Mouse (Mus musculus): ENCODE results near the gene Sp3. TPM values are rescaled to one million over a fixed set of nuclear protein-coding genes. Genes with fewer than 3 reads are reported as not detected.

Gene Sp3
- total and polyA plus RNA-seq, 2 experiments from 2014 or later, result 28.3 to 62.1 TPM

- Histone ChIP-seq H3K4me1 (ENCODE audit: control insufficient read depth, insufficient read depth) (no peaks in the 10 kb centered on the region), H3K36me3 (replicated peaks; ENCODE audit: control insufficient read depth, insufficient read depth, low read length) (peaks cover 21% of the 10 kb centered on the region), H3K4me3 (ENCODE audit: low read depth, low read length) (no peak overlapping the region), H3K27ac (ENCODE audit: low read depth) (no peak overlapping the region), H3K4me2 (ENCODE audit: low read depth, low read length) (no peak overlapping the region), H3K9ac (replicated peaks; ENCODE audit: low read depth, low read length) (no peak overlapping the region), H3K27me3 (ENCODE audit: control insufficient read depth, insufficient read depth, low read length) (no peaks in the 10 kb centered on the region), H3K9me3 (replicated peaks; ENCODE audit: control insufficient read depth, low read length) (no peaks in the 10 kb centered on the region)
- ATAC-seq (ENCODE audit: insufficient read depth, low read depth) (no peak), DNase-seq (ENCODE audit: low spot score) (no peak)
- 83% methylated on average over 2 of the region's 2 CpGs for whole genome bisulfite sequencing
- TF ChIP-seq EP300 (IDR thresholded peaks at IDR 0.05; ENCODE audit: low read depth) (no peak), CTCF (IDR thresholded peaks at IDR 0.05; ENCODE audit: low read depth) (no peak)
These were observed 14.8 kb downstream of the Sp3 start for GRCm38 (mm10) chr2:72965450-72965849.

GRCm38 (mm10) chr2:72956415-72956814 lies 23.8 kb downstream of the Sp3 start:
- Histone ChIP-seq H3K4me2 (ENCODE audit: low read depth, low read length) (no peak overlapping the region), H3K4me3 (ENCODE audit: low read depth, low read length) (no peak overlapping the region), H3K27ac (ENCODE audit: low read depth) (no peak overlapping the region), H3K27me3 (ENCODE audit: control insufficient read depth, insufficient read depth, low read length) (no peaks in the 10 kb centered on the region), H3K4me1 (ENCODE audit: control insufficient read depth, insufficient read depth) (no peaks in the 10 kb centered on the region), H3K36me3 (replicated peaks; ENCODE audit: control insufficient read depth, insufficient read depth, low read length) (peaks cover 23% of the 10 kb centered on the region), H3K9ac (replicated peaks; ENCODE audit: low read depth, low read length) (no peak overlapping the region), H3K9me3 (replicated peaks; ENCODE audit: control insufficient read depth, low read length) (no peaks in the 10 kb centered on the region)
- DNase-seq (ENCODE audit: low spot score), result no peak
- no peak for ATAC-seq (ENCODE audit: insufficient read depth, low read depth)
- 97% methylated on average over 3 of the region's 3 CpGs for WGBS
- no peak for TF ChIP-seq EP300 (IDR thresholded peaks at IDR 0.05; ENCODE audit: low read depth)
- no peak for TF ChIP-seq CTCF (IDR thresholded peaks at IDR 0.05; ENCODE audit: low read depth)

- WGBS, result 84% methylated on average over 3 of the region's 3 CpGs
- no peaks in the 10 kb centered on the region for H3K9me3 ChIP-seq (replicated peaks; ENCODE audit: control insufficient read depth, low read length)
- TF ChIP-seq CTCF (IDR thresholded peaks at IDR 0.05; ENCODE audit: low read depth) (no peak), EP300 (IDR thresholded peaks at IDR 0.05; ENCODE audit: low read depth) (no peak)
- DNase-seq (ENCODE audit: low spot score), result no peak
- no peaks in the 10 kb centered on the region for H3K4me1 ChIP-seq (ENCODE audit: control insufficient read depth, insufficient read depth)
- ATAC-seq (ENCODE audit: insufficient read depth, low read depth), result no peak
- no peak overlapping the region for H3K4me2 ChIP-seq (ENCODE audit: low read depth, low read length)
- no peak overlapping the region for H3K9ac ChIP-seq (replicated peaks; ENCODE audit: low read depth, low read length)
- H3K27ac ChIP-seq (ENCODE audit: low read depth), result no peak overlapping the region
- H3K36me3 ChIP-seq (replicated peaks; ENCODE audit: control insufficient read depth, insufficient read depth, low read length), result peaks cover 22% of the 10 kb centered on the region
- H3K4me3 ChIP-seq (ENCODE audit: low read depth, low read length), result no peak overlapping the region
- H3K27me3 ChIP-seq (ENCODE audit: control insufficient read depth, insufficient read depth, low read length), result no peaks in the 10 kb centered on the region
These were observed 27.3 kb downstream of the Sp3 start for GRCm38 (mm10) chr2:72952979-72953378.

GRCm38 (mm10) chr2:72935937-72936336 lies 44.3 kb downstream of the Sp3 start:
- H3K36me3 ChIP-seq (replicated peaks; ENCODE audit: control insufficient read depth, insufficient read depth, low read length), result peaks cover 40% of the 10 kb centered on the region
- H3K9me3 ChIP-seq (replicated peaks; ENCODE audit: control insufficient read depth, low read length), result no peaks in the 10 kb centered on the region
- 45% methylated on average over 1 of the region's 1 CpGs for whole genome bisulfite sequencing
- H3K9ac ChIP-seq (replicated peaks; ENCODE audit: low read depth, low read length), result no peak overlapping the region
- H3K4me1 ChIP-seq (ENCODE audit: control insufficient read depth, insufficient read depth), result no peaks in the 10 kb centered on the region
- ATAC-seq (ENCODE audit: insufficient read depth, low read depth) (no peak), DNase-seq (ENCODE audit: low spot score) (no peak)
- no peak overlapping the region for H3K4me2 ChIP-seq (ENCODE audit: low read depth, low read length)
- H3K27me3 ChIP-seq (ENCODE audit: control insufficient read depth, insufficient read depth, low read length), result no peaks in the 10 kb centered on the region
- H3K27ac ChIP-seq (ENCODE audit: low read depth), result no peak overlapping the region
- no peak overlapping the region for H3K4me3 ChIP-seq (ENCODE audit: low read depth, low read length)
- no peak for TF ChIP-seq EP300 (IDR thresholded peaks at IDR 0.05; ENCODE audit: low read depth)
- TF ChIP-seq CTCF (IDR thresholded peaks at IDR 0.05; ENCODE audit: low read depth), result no peak

- DNase-seq (ENCODE audit: low spot score), result no peak
- Histone ChIP-seq H3K36me3 (replicated peaks; ENCODE audit: control insufficient read depth, insufficient read depth, low read length) (peaks cover 20% of the 10 kb centered on the region), H3K4me3 (ENCODE audit: low read depth, low read length) (no peak overlapping the region), H3K4me1 (ENCODE audit: control insufficient read depth, insufficient read depth) (no peaks in the 10 kb centered on the region), H3K4me2 (ENCODE audit: low read depth, low read length) (no peak overlapping the region), H3K9me3 (replicated peaks; ENCODE audit: control insufficient read depth, low read length) (no peaks in the 10 kb centered on the region), H3K27me3 (ENCODE audit: control insufficient read depth, insufficient read depth, low read length) (no peaks in the 10 kb centered on the region), H3K9ac (replicated peaks; ENCODE audit: low read depth, low read length) (no peak overlapping the region), H3K27ac (ENCODE audit: low read depth) (no peak overlapping the region)
- no peak for TF ChIP-seq CTCF (IDR thresholded peaks at IDR 0.05; ENCODE audit: low read depth)
- no peak for TF ChIP-seq EP300 (IDR thresholded peaks at IDR 0.05; ENCODE audit: low read depth)
- no peak for ATAC-seq (ENCODE audit: insufficient read depth, low read depth)
These were observed 48.1 kb downstream of the Sp3 start for GRCm38 (mm10) chr2:72932186-72932585.

GRCm38 (mm10) chr2:72924981-72925380 lies 55.3 kb downstream of the Sp3 start:
- Histone ChIP-seq H3K27ac (ENCODE audit: low read depth) (no peak overlapping the region), H3K9ac (replicated peaks; ENCODE audit: low read depth, low read length) (no peak overlapping the region), H3K4me3 (ENCODE audit: low read depth, low read length) (no peak overlapping the region), H3K36me3 (replicated peaks; ENCODE audit: control insufficient read depth, insufficient read depth, low read length) (no peaks in the 10 kb centered on the region), H3K4me2 (ENCODE audit: low read depth, low read length) (no peak overlapping the region), H3K9me3 (replicated peaks; ENCODE audit: control insufficient read depth, low read length) (no peaks in the 10 kb centered on the region), H3K4me1 (ENCODE audit: control insufficient read depth, insufficient read depth) (no peaks in the 10 kb centered on the region), H3K27me3 (ENCODE audit: control insufficient read depth, insufficient read depth, low read length) (no peaks in the 10 kb centered on the region)
- no peak for TF ChIP-seq EP300 (IDR thresholded peaks at IDR 0.05; ENCODE audit: low read depth)
- no peak for TF ChIP-seq CTCF (IDR thresholded peaks at IDR 0.05; ENCODE audit: low read depth)
- ATAC-seq (ENCODE audit: insufficient read depth, low read depth) (no peak), DNase-seq (ENCODE audit: low spot score) (no peak)
- 90% methylated on average over 10 of the region's 10 CpGs for WGBS

Measured in heart, postnatal 0 days (tissue).